Comparison of ENCODE assay signal across 11 mouse cellular contexts in genomic region chr14:121614461-121615170, GRCm38 (mm10).
DNase-seq lines count a peak whose midpoint lies in the region; ATAC-seq and TF ChIP-seq lines count a peak whose summit lies in the region.
"Had no signal": no experiment of that assay in that cellular context is flagged by ENCODE, and none has a peak within 500 bp of the region (broad histone marks: within the 10 kb centered on the region; RNA-seq: fewer than 3 reads in every experiment).

No protein-coding gene starts in this region.

- H3K4me2 ChIP-seq in liver, postnatal 0 days (ENCODE audit: low read depth, low read length), result no peak overlapping the region
- no peak overlapping the region for H3K4me2 ChIP-seq in midbrain, postnatal 0 days (ENCODE audit: low read depth, low read length, poor library complexity, severe bottlenecking)
- H3K4me2 ChIP-seq: lung, embryonic 14.5 days; midbrain, embryonic 13.5 days; stomach, embryonic 15.5 days had no signal

- no peak for TF ChIP-seq CTCF in liver, postnatal 0 days (IDR thresholded peaks at IDR 0.05; ENCODE audit: low read depth)
- TF ChIP-seq CTCF in midbrain, postnatal 0 days (IDR thresholded peaks at IDR 0.05), result no peak

- H3K27me3 ChIP-seq in liver, postnatal 0 days (ENCODE audit: insufficient read depth, low read length), result no peaks in the 10 kb centered on the region
- H3K27me3 ChIP-seq in midbrain, postnatal 0 days (ENCODE audit: insufficient read depth, low read length), result no peaks in the 10 kb centered on the region
- H3K27me3 ChIP-seq: midbrain, embryonic 13.5 days; stomach, embryonic 15.5 days had no signal

- peak; percentile 76 for ATAC-seq in liver, postnatal 0 days
- no peak for ATAC-seq in midbrain, postnatal 0 days (ENCODE audit: low FRiP score)
- ATAC-seq: midbrain, embryonic 13.5 days had no signal

- H3K9ac ChIP-seq in liver, postnatal 0 days (replicated peaks), result no peak overlapping the region
- H3K9ac ChIP-seq in midbrain, postnatal 0 days (replicated peaks; ENCODE audit: low read length, poor library complexity, severe bottlenecking), result no peak overlapping the region
- H3K9ac ChIP-seq: lung, embryonic 14.5 days; midbrain, embryonic 13.5 days; stomach, embryonic 15.5 days had no signal

- intact Hi-C loops in heart, postnatal 25 days (cut with DNase I), result no loop called here
- intact Hi-C loops in heart, postnatal 36 days (cut with DNase I), result no loop called here

- no peak overlapping the region for H3K27ac ChIP-seq in liver, postnatal 0 days (ENCODE audit: low read depth)
- no peak overlapping the region for H3K27ac ChIP-seq in midbrain, postnatal 0 days (ENCODE audit: low read depth, low read length)
- H3K27ac ChIP-seq: midbrain, embryonic 13.5 days; stomach, embryonic 15.5 days had no signal

- H3K36me3 ChIP-seq in liver, postnatal 0 days (replicated peaks; ENCODE audit: insufficient read depth, low read length), result no peaks in the 10 kb centered on the region
- peaks cover 22% of the 10 kb centered on the region for H3K36me3 ChIP-seq in midbrain, postnatal 0 days (ENCODE audit: insufficient read depth, low read length)
- H3K36me3 ChIP-seq: midbrain, embryonic 13.5 days had no signal

- whole genome bisulfite sequencing in liver, postnatal 0 days (ENCODE audit: insufficient replicate concordance), result 57% methylated on average over 6 of the region's 6 CpGs
- 86% methylated on average over 6 of the region's 6 CpGs for WGBS in midbrain, postnatal 0 days

- no peak overlapping the region for H3K4me3 ChIP-seq in liver, postnatal 0 days (ENCODE audit: low read depth, low read length)
- H3K4me3 ChIP-seq in midbrain, postnatal 0 days (ENCODE audit: low read depth, low read length), result no peak overlapping the region
- H3K4me3 ChIP-seq: midbrain, embryonic 13.5 days; stomach, embryonic 15.5 days had no signal

- TF ChIP-seq EP300 in liver, postnatal 0 days (IDR thresholded peaks at IDR 0.05; ENCODE audit: low read depth), result no peak

- peak; percentile 79 to 83 for DNase-seq in heart, adult 18-20 months
- no peak for DNase-seq in heart, postnatal 25 days (ENCODE audit: low spot score)
- peak; percentile 48 for DNase-seq in liver, postnatal 0 days
- no peak for DNase-seq in liver
- peak; percentile 81 for DNase-seq in cerebellum, adult 9-10 months
- peak; percentile 49 to 61 for DNase-seq in heart, postnatal 36 days
- no peak for DNase-seq in midbrain, postnatal 0 days (ENCODE audit: low spot score)
- no peak for DNase-seq in frontal cortex, postnatal 25 days (ENCODE audit: low spot score in 2 of 2)
- DNase-seq: lung, embryonic 14.5 days had no signal

- no peaks in the 10 kb centered on the region for H3K9me3 ChIP-seq in liver, postnatal 0 days (ENCODE audit: low read length)
- no peaks in the 10 kb centered on the region for H3K9me3 ChIP-seq in midbrain, postnatal 0 days (ENCODE audit: low read length)
- H3K9me3 ChIP-seq: midbrain, embryonic 13.5 days; stomach, embryonic 15.5 days had no signal

- H3K4me1 ChIP-seq in liver, postnatal 0 days (ENCODE audit: insufficient read depth), result no peaks in the 10 kb centered on the region
- H3K4me1 ChIP-seq in midbrain, postnatal 0 days (ENCODE audit: insufficient read depth, low read length), result no peaks in the 10 kb centered on the region
- H3K4me1 ChIP-seq: midbrain, embryonic 13.5 days; stomach, embryonic 15.5 days had no signal

Comparison
In these comparisons a context has a peak if more than half of its experiments do, and no peak if none do; other contexts are left out.
1. DNase-seq: peak in heart, adult 18-20 months (2 of 2), liver, postnatal 0 days (single experiment), cerebellum, adult 9-10 months (single experiment) and heart, postnatal 36 days (2 of 2); none in heart, postnatal 25 days (single experiment), liver (single experiment), midbrain, postnatal 0 days (single experiment) and frontal cortex, postnatal 25 days (0 of 2).